Mouse (Mus musculus): ENCODE measurements around the gene Cnot2. TPM values are rescaled to one million over a fixed set of nuclear protein-coding genes. Genes with fewer than 3 reads are reported as not detected.
"Not testable (repeated sequence)": the region's sequence is repeated elsewhere in the genome, so short reads cannot be mapped to it uniquely, and the experiment has no call there.

The Cnot2 gene
- polyA plus RNA-seq (2016; fragmentation: Nextera tagmentation; extraction: Ambion mirVana) = 124 and 125 TPM in 2 replicates

DNA sequence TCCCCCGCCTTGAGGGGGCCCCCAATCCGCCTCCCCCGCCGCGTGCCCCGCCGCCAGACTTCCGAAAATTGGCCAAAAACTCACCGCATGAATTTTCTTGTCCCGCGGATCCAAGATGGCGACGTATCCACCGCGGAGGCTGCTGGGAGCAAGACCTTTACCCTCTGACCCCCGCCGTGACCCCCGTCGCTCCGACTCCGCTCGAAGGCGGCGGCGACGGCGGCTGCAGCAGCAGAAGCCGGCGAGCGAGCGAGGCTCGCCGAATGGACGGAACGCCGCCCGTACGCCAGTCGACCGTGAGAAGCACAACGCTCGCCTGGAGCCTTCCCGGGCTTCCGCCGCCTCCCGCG is at the start of gene Cnot2:
Cnot2 (minus strand) TSS at position 143 of the 350 bp plus-strand sequence.
- WGBS = under 1% methylated on average over 47 of the region's 47 CpGs
- H3K4me1 ChIP-seq = peaks cover 17% of the 10 kb centered on the region
- no peaks in the 10 kb centered on the region for H3K9me3 ChIP-seq

GRCm38 (mm10) chr10:116628926-116629325 is 47.6 kb upstream of the Cnot2 start:
- DNase-seq (ENCODE audit: low spot score) = no peak
- 82% methylated on average over 5 of the region's 5 CpGs for WGBS
- no peaks in the 10 kb centered on the region for H3K4me1 ChIP-seq
- H3K27me3 ChIP-seq (replicated peaks; ENCODE audit: low read depth, poor library complexity, severe bottlenecking) = no peaks in the 10 kb centered on the region
- no peak overlapping the region for H3K27ac ChIP-seq (replicated peaks)
- no peak overlapping the region for H3K4me3 ChIP-seq
- H3K36me3 ChIP-seq (replicated peaks) = no peaks in the 10 kb centered on the region
- H3K9me3 ChIP-seq = no peaks in the 10 kb centered on the region

More for the DNA sequence above, at the start of gene Cnot2:
- peak; percentile 94 for DNase-seq (ENCODE audit: low spot score)
- Histone ChIP-seq H3K36me3 (replicated peaks) (peaks cover 21% of the 10 kb centered on the region), H3K27me3 (replicated peaks; ENCODE audit: low read depth, poor library complexity, severe bottlenecking) (no peaks in the 10 kb centered on the region), H3K27ac (replicated peaks) (peak within 1 kb of the TSS; percentile 100), H3K4me3 (peak within 1 kb of the TSS; percentile 94)

- Histone ChIP-seq H3K9me3 (peaks cover 4% of the 10 kb centered on the region; the same call in 1 of the 2 replicates), H3K27ac (replicated peaks) (no peak overlapping the region), H3K4me3 (no peak overlapping the region), H3K27me3 (replicated peaks; ENCODE audit: low read depth, poor library complexity, severe bottlenecking) (no peaks in the 10 kb centered on the region), H3K4me1 (no peaks in the 10 kb centered on the region), H3K36me3 (replicated peaks) (no peaks in the 10 kb centered on the region)
- WGBS = 87% methylated on average over 1 of the region's 1 CpGs
- no peak for DNase-seq (ENCODE audit: low spot score)
Measured at GRCm38 (mm10) chr10:116626009-116626408, 44.7 kb upstream of the Cnot2 start.

- not testable (repeated sequence) for H3K4me1 ChIP-seq; H3K9me3 ChIP-seq; H3K36me3 ChIP-seq (replicated peaks); H3K27me3 ChIP-seq (replicated peaks; ENCODE audit: low read depth, poor library complexity, severe bottlenecking); H3K27ac ChIP-seq (replicated peaks); H3K4me3 ChIP-seq; DNase-seq (ENCODE audit: low spot score)
- 90% methylated on average over 9 of the region's 10 CpGs for WGBS
Measured at GRCm38 (mm10) chr10:116613250-116613649, 31.9 kb upstream of the Cnot2 start.

DNA sequence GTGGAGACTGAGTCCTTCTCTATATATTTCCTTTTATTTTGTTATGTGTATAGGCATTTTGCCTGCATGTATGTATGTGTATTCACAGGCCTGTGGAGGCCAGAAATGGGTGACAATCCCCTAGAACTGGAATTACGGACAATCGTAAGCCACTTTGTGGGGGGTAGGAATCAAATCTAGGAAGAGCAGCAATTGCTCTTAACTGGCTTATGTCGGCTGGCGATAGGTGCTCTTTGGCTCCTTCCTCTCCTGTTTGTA is 23.5 kb upstream of the Cnot2 start:
- WGBS = 94% methylated on average over 4 of the region's 4 CpGs
- no peaks in the 10 kb centered on the region for H3K4me1 ChIP-seq
- no peak for DNase-seq (ENCODE audit: low spot score)
- no peaks in the 10 kb centered on the region for H3K9me3 ChIP-seq
- H3K27me3 ChIP-seq (replicated peaks; ENCODE audit: low read depth, poor library complexity, severe bottlenecking) = no peaks in the 10 kb centered on the region
- no peak overlapping the region for H3K4me3 ChIP-seq
- H3K36me3 ChIP-seq (replicated peaks) = no peaks in the 10 kb centered on the region
- no peak overlapping the region for H3K27ac ChIP-seq (replicated peaks)

- 89% methylated on average over 6 of the region's 6 CpGs for WGBS
- H3K27me3 ChIP-seq (replicated peaks; ENCODE audit: low read depth, poor library complexity, severe bottlenecking) = no peaks in the 10 kb centered on the region
- no peak overlapping the region for H3K27ac ChIP-seq (replicated peaks)
- no peak for DNase-seq (ENCODE audit: low spot score)
- no peaks in the 10 kb centered on the region for H3K9me3 ChIP-seq
- no peaks in the 10 kb centered on the region for H3K36me3 ChIP-seq (replicated peaks)
- no peak overlapping the region for H3K4me3 ChIP-seq
- H3K4me1 ChIP-seq = no peaks in the 10 kb centered on the region
Measured at GRCm38 (mm10) chr10:116604081-116604904, 23.0 kb upstream of the Cnot2 start.

GRCm38 (mm10) chr10:116599056-116599850 is 17.9 kb upstream of the Cnot2 start:
- Histone ChIP-seq H3K4me3 (no peak overlapping the region), H3K9me3 (no peaks in the 10 kb centered on the region), H3K27me3 (replicated peaks; ENCODE audit: low read depth, poor library complexity, severe bottlenecking) (no peaks in the 10 kb centered on the region), H3K27ac (replicated peaks) (no peak overlapping the region), H3K36me3 (replicated peaks) (no peaks in the 10 kb centered on the region), H3K4me1 (no peaks in the 10 kb centered on the region)
- 89% methylated on average over 14 of the region's 14 CpGs for WGBS
- DNase-seq (ENCODE audit: low spot score) = no peak

DNA sequence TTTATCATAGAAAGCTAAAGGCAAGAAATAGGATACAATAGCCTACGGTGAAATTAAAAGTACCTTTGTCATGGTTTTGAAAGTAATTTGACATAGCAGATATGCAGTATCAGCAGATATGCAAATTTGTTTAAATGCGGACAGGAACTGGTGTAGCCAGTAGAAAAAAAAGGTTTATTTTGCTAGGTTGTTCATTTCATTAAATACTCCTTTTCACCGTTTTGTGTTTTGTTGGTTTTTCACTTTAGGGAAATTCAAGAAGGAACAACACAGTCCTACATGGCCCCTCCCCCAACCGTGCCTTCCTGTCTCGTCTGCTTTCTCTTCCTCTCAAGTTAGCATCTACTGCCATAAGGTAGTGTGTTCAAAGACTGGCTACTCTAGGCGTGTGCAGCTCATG is 1.4 kb upstream of the Cnot2 start:
- 28% methylated on average over 6 of the region's 6 CpGs for WGBS
- Histone ChIP-seq H3K36me3 (replicated peaks) (peaks cover 15% of the 10 kb centered on the region), H3K27me3 (replicated peaks; ENCODE audit: low read depth, poor library complexity, severe bottlenecking) (no peaks in the 10 kb centered on the region), H3K4me3 (peak overlapping the region; percentile 94), H3K9me3 (no peaks in the 10 kb centered on the region), H3K4me1 (peaks cover 17% of the 10 kb centered on the region), H3K27ac (replicated peaks) (peak overlapping the region; percentile 100; the same call in 1 of the 2 replicates)
- peak; percentile 13 for DNase-seq (ENCODE audit: low spot score)

DNA sequence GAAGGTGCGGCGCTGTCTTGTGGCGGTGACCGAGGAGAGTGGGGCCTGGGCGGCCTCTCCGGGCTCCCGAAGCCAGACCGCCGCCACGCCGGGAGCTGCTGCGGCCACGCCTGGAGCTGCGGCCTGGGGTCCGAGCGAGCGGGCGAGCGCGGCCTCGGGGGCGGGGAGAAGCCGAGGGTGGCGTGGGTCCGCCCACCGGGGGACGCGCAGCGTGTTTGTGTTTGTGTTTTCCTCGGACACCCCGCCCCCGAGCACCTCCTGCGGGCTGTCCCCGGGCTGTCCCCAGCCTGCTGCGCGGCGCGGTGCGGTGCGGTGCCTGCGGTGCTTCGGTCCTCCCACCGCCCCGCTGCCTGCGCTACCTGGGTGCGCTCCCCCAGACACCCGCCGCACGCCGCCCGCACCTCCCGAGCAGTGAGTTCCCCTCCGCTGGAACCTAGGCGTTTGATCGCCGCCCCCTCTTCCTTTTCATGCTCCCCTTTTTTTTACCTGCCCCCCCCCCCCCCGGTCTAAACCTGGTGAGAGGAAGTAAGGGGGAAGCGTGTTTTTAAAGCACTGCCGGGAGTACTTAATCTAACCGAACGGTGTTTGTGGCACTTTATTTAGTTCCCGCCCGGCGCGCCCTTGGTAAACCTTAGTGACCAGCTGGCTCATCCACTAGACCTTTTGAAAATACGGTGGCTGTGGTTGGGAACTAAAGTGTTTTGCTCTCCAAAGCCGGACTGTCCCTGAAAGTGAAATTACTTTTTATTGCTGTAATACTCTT is 589 bp upstream of the Cnot2 start:
- H3K27me3 ChIP-seq (replicated peaks; ENCODE audit: low read depth, poor library complexity, severe bottlenecking) = no peaks in the 10 kb centered on the region
- DNase-seq (ENCODE audit: low spot score) = peak; percentile 81
- under 1% methylated on average over 66 of the region's 67 CpGs for WGBS
- peaks cover 17% of the 10 kb centered on the region for H3K36me3 ChIP-seq (replicated peaks)
- H3K27ac ChIP-seq (replicated peaks) = peak overlapping the region; percentile 100
- H3K9me3 ChIP-seq = no peaks in the 10 kb centered on the region
- peak overlapping the region; percentile 94 for H3K4me3 ChIP-seq
- H3K4me1 ChIP-seq = peaks cover 17% of the 10 kb centered on the region

- no peaks in the 10 kb centered on the region for H3K9me3 ChIP-seq
- peaks cover 23% of the 10 kb centered on the region for H3K36me3 ChIP-seq (replicated peaks)
- peak overlapping the region; percentile 94 for H3K4me3 ChIP-seq
- no peaks in the 10 kb centered on the region for H3K27me3 ChIP-seq (replicated peaks; ENCODE audit: low read depth, poor library complexity, severe bottlenecking)
- H3K4me1 ChIP-seq = peaks cover 17% of the 10 kb centered on the region
- under 1% methylated on average over 63 of the region's 71 CpGs for WGBS
- peak; percentile 82 for DNase-seq (ENCODE audit: low spot score)
- peak overlapping the region; percentile 100 for H3K27ac ChIP-seq (replicated peaks)
Measured at GRCm38 (mm10) chr10:116580591-116581358, 536 bp downstream of the Cnot2 start.

GRCm38 (mm10) chr10:116579478-116579877 is 1.8 kb downstream of the Cnot2 start:
- peaks cover 17% of the 10 kb centered on the region for H3K4me1 ChIP-seq
- peak overlapping the region; percentile 94 for H3K4me3 ChIP-seq
- DNase-seq (ENCODE audit: low spot score) = no peak
- H3K27me3 ChIP-seq (replicated peaks; ENCODE audit: low read depth, poor library complexity, severe bottlenecking) = no peaks in the 10 kb centered on the region
- H3K36me3 ChIP-seq (replicated peaks) = peaks cover 16% of the 10 kb centered on the region
- no peak overlapping the region for H3K27ac ChIP-seq (replicated peaks)
- H3K9me3 ChIP-seq = no peaks in the 10 kb centered on the region

DNA sequence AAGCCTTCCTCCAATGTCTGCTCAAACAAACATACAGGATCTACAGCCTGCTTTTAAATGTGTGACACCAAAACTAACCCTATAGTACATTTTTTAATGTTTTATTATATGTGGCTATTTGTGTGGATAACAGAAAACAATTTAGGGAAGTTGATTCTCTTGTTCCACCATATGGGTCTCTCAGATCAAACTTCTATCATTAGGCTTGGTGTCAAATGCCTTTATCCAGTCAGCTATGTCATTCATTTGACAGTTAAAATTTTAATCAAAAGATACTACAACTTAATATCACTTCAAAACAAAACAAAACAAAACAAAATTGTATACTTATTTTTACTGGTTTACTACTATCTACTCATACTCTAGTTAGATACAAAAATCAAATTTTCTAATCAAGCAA is 2.9 kb downstream of the Cnot2 start:
- Histone ChIP-seq H3K27ac (replicated peaks) (no peak overlapping the region), H3K36me3 (replicated peaks) (peaks cover 11% of the 10 kb centered on the region; the same call in 1 of the 2 replicates), H3K4me1 (peaks cover 17% of the 10 kb centered on the region), H3K27me3 (replicated peaks; ENCODE audit: low read depth, poor library complexity, severe bottlenecking) (no peaks in the 10 kb centered on the region), H3K4me3 (no peak overlapping the region), H3K9me3 (no peaks in the 10 kb centered on the region)
- no peak for DNase-seq (ENCODE audit: low spot score)

Data from embryonic facial prominence, embryonic 10.5 days (tissue).